Mouse (Mus musculus) myocyte (in vitro differentiated cells): ENCODE data around the gene Fam196b.

Source experiments
- CEBPB ChIP-seq: IDR thresholded peaks from 2 replicates; pipeline ENCODE4 v1.6.1; 2011; ENCODE audit warnings: mild to moderate bottlenecking, moderate library complexity; ENCODE audit not compliant: poor library complexity, insufficient read depth, severe bottlenecking
- MAX ChIP-seq: IDR thresholded peaks from one replicate; pipeline ENCODE4 v1.6.1; 2011; ENCODE audit warnings: low read depth, mild to moderate bottlenecking, control low read depth
- MYOD1 ChIP-seq, 3 experiments: IDR thresholded peaks; one replicate each; pipeline ENCODE4 v1.6.1; 2011; ENCODE audit warnings: control low read depth in 2 of 3, low read depth in 2 of 3, mild to moderate bottlenecking in 2 of 3, moderate library complexity in 1 of 3; ENCODE audit not compliant: insufficient read length in 2 of 3, control insufficient read depth in 1 of 3
- POLR2A ChIP-seq: IDR thresholded peaks from one replicate; pipeline ENCODE4 v1.6.1; 2011; ENCODE audit warnings: low read depth, mild to moderate bottlenecking, control low read depth, moderate library complexity; ENCODE audit not compliant: insufficient read length
- POLR2AphosphoS2 ChIP-seq: IDR thresholded peaks from one replicate; pipeline ENCODE4 v1.6.1; 2011; ENCODE audit warnings: low read depth, control low read depth; ENCODE audit not compliant: insufficient read length
- REST ChIP-seq: IDR thresholded peaks from one replicate; pipeline ENCODE4 v1.6.1; 2011; ENCODE audit warnings: mild to moderate bottlenecking, control low read depth, moderate library complexity; ENCODE audit not compliant: insufficient read depth, insufficient read length
- SRF ChIP-seq: IDR thresholded peaks from one replicate; pipeline ENCODE4 v1.6.1; 2011; ENCODE audit warnings: low read depth; ENCODE audit not compliant: control insufficient read depth, insufficient read length
- TCF12 ChIP-seq: IDR thresholded peaks from one replicate; pipeline ENCODE4 v1.6.1; 2011; ENCODE audit warnings: mild to moderate bottlenecking, control low read depth; ENCODE audit not compliant: poor library complexity, insufficient read depth, severe bottlenecking
- USF1 ChIP-seq: IDR thresholded peaks from one replicate; pipeline ENCODE4 v1.6.1; 2011; ENCODE audit warnings: low read depth, mild to moderate bottlenecking, control low read depth, moderate library complexity

DNA sequence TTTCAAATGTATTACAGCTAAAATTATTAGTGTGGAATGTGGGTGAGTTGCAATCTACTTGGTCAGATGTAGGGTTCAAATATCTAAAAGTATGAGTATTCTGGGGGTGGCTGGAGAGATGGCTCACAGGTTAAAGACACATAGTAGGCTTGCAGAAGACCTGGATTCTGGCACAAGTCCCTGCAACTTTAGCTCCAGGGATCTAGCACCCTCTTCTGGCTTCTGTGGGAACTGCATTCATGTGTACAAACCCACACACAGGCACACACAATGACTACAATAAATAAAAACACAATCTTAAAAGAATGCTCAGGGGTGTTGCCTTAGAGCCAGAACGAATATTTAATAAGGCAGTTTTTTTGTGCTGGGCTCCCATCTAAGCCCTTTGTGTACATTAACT lies 23.3 kb downstream of the Fam196b start:
- TF ChIP-seq POLR2A (no peak), MAX (no peak), REST (no peak), MYOD1 (IDR thresholded peaks at IDR 0.05; ENCODE audit: control insufficient read depth in 1 of 3, insufficient read length in 2 of 3, low read depth in 2 of 3) (no peak), USF1 (no peak), POLR2AphosphoS2 (no peak), CEBPB (no peak), SRF (no peak), TCF12 (no peak)
